Mouse (Mus musculus) ES-Bruce4 (cell line): Measurements from ENCODE around the gene Ppox. TPM values are rescaled to one million over a fixed set of nuclear protein-coding genes. Genes with fewer than 3 reads are reported as not detected.
A peak's percentile ranks its signal among the peaks of the same experiment; 100 is the strongest.
"Not testable (repeated sequence)": the region's sequence is repeated elsewhere in the genome, so short reads cannot be mapped to it uniquely, and the experiment has no call there.

ENCODE experiments used
- H3K27ac ChIP-seq: 2 replicates; pipeline ENCODE4 v1.5.1; 2012; ENCODE audit warnings: low read length, inconsistent platforms; ENCODE audit not compliant: insufficient read depth
- H3K27me3 ChIP-seq: 2 replicates; pipeline ENCODE4 v1.6.1; 2012; ENCODE audit warnings: mild to moderate bottlenecking, low read length, inconsistent platforms; ENCODE audit not compliant: control insufficient read depth, poor library complexity, insufficient read depth, severe bottlenecking
- H3K36me3 ChIP-seq: 2 replicates; pipeline ENCODE4 v1.6.1; 2012; ENCODE audit warnings: inconsistent platforms, mild to moderate bottlenecking, low read length, moderate library complexity; ENCODE audit not compliant: control insufficient read depth, poor library complexity, insufficient read depth, severe bottlenecking
- H3K4me1 ChIP-seq: one replicate; pipeline ENCODE4 v1.8.1; 2011; ENCODE audit warnings: low read length; ENCODE audit not compliant: control insufficient read depth, insufficient read depth
- H3K4me3 ChIP-seq: 2 replicates; pipeline ENCODE4 v1.5.1; 2011; ENCODE audit warnings: low read depth, mild to moderate bottlenecking, low read length
- H3K9ac ChIP-seq: 2 replicates; pipeline ENCODE4 v1.6.1; 2012; ENCODE audit warnings: low read depth, mild to moderate bottlenecking, inconsistent platforms; ENCODE audit not compliant: poor library complexity, severe bottlenecking
- H3K9me3 ChIP-seq: replicated peaks from 2 replicates; pipeline ENCODE4 v1.6.1; 2012; ENCODE audit warnings: mild to moderate bottlenecking, low read length, inconsistent platforms; ENCODE audit not compliant: control insufficient read depth, poor library complexity, insufficient read depth, severe bottlenecking
- CTCF ChIP-seq: IDR thresholded peaks from one replicate; pipeline ENCODE4 v1.8.1; 2011; ENCODE audit warnings: low read depth, low read length
- EP300 ChIP-seq: IDR thresholded peaks from 2 replicates; pipeline ENCODE4 v1.6.1; 2011; ENCODE audit warnings: low read depth, low read length; ENCODE audit not compliant: insufficient read depth
- POLR2A ChIP-seq: IDR thresholded peaks from one replicate; pipeline ENCODE4 v1.8.1; 2011; ENCODE audit warnings: low read length; ENCODE audit not compliant: insufficient read depth
- polyA plus RNA-seq: library from polyadenylated mRNA; stranded (reverse); fragments of >200 nt; gene quantifications from 2 replicates; pipeline ENCODE4 v1.2.4, GENCODE M21; 2011; ENCODE audit warnings: low read depth; ENCODE audit not compliant: missing spikeins, insufficient read depth, insufficient read length

Ppox gene
- polyA plus RNA-seq, 1 experiment: 25.2 TPM

DNA sequence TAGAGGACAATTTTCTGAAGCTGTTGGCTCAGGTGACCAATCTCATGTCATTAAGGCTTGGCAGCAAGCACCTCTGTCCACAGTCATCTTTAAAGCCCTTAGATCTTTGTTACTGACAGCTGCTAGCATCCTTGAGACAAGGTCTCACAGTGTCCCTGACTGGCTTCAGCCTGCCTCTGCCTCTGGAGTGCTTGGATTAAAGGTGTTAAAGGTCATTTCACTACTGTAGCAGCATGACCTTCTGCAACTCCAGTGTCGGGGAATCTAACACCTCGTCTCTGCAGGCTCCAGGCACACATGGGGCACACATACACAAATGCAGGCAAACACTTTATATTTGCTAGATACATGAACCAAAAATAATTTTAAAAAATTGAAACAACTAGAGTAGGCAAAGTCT, 44.6 kb upstream of the Ppox start:
- no peak overlapping the region for H3K4me3 ChIP-seq
- TF ChIP-seq CTCF (no peak), POLR2A (no peak), EP300 (no peak)
- no peak overlapping the region for H3K9ac ChIP-seq
- H3K4me1 ChIP-seq: peaks cover 3% of the 10 kb centered on the region
- H3K9me3 ChIP-seq: no peaks in the 10 kb centered on the region
- no peaks in the 10 kb centered on the region for H3K27me3 ChIP-seq
- H3K36me3 ChIP-seq: no peaks in the 10 kb centered on the region
- H3K27ac ChIP-seq: no peak overlapping the region

DNA sequence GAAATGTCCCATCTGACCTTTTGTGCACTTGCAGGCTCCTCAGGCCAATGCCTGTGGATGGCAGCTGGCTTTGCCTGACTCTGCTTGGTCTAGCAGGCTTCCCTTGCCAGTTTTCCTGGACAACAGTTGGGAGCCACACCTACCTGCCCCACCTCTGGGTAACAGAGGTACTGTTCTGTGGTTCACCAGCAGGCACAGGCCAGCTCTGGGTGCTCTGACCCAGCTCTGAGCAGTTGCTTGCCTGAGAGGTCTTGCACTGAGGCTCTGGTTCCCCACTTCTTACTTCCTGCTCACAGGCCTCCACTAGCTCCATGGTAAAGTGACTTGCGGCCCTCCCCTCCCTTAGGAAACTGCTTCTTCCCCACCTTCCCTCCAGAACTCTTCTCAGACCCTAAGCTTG, 41.0 kb upstream of the Ppox start:
- H3K9ac ChIP-seq: no peak overlapping the region
- H3K36me3 ChIP-seq: no peaks in the 10 kb centered on the region
- H3K27me3 ChIP-seq: no peaks in the 10 kb centered on the region
- H3K4me3 ChIP-seq: no peak overlapping the region
- TF ChIP-seq CTCF (no peak), POLR2A (no peak), EP300 (no peak)
- H3K27ac ChIP-seq: peak overlapping the region; percentile 7
- peaks cover 3% of the 10 kb centered on the region for H3K4me1 ChIP-seq
- H3K9me3 ChIP-seq: no peaks in the 10 kb centered on the region

DNA sequence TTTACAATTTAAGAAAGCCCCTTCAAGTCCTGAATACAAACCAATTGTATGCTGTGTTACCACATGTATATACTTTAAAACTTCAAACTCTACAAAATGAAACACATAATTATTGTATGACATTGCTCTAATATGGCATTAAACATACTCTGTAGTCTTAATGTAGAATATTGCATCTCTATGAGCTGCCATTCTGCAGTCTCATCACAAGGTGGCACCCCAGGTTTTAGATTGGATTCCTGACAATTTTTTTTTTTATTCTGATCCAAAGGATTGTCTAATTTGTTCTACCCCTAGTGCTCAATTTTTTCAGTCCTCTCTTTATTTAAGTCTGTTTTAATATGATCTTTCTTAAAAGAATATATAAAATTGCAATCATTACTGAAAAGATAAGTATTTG, 40.4 kb upstream of the Ppox start:
- no peak overlapping the region for H3K27ac ChIP-seq
- peaks cover 2% of the 10 kb centered on the region; the same call in 1 of the 2 replicates for H3K9me3 ChIP-seq
- TF ChIP-seq CTCF: no peak
- no peak overlapping the region for H3K9ac ChIP-seq
- no peaks in the 10 kb centered on the region for H3K27me3 ChIP-seq
- peaks cover 3% of the 10 kb centered on the region for H3K4me1 ChIP-seq
- H3K36me3 ChIP-seq: no peaks in the 10 kb centered on the region
- H3K4me3 ChIP-seq: no peak overlapping the region

DNA sequence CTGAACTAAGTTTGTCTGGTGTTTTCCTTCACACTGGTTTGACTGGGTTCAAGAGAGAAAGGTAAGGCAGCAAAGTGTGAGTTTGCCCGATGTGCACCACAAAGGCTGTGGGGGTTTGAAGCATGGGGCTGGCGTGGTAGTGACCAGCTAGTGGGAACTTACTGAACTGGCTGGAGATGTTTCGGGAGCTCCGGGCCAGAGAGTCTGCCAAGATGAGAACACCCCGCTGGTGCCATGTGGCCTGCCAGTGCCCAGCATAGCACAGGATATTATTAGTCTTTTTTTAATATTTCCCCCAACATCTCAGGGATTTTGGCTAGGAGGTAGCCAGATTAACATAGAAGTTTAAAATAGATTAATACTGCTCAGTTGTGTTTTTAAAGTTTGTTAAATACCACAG, 39.2 kb upstream of the Ppox start:
- Histone ChIP-seq H3K9ac (peak overlapping the region; percentile 80), H3K4me1 (no peaks in the 10 kb centered on the region), H3K4me3 (peak overlapping the region; percentile 84), H3K27me3 (no peaks in the 10 kb centered on the region), H3K9me3 (peaks cover 14% of the 10 kb centered on the region), H3K36me3 (no peaks in the 10 kb centered on the region), H3K27ac (peak overlapping the region; percentile 95)
- TF ChIP-seq EP300: no peak
- TF ChIP-seq POLR2A: no peak
- TF ChIP-seq CTCF: no peak

DNA sequence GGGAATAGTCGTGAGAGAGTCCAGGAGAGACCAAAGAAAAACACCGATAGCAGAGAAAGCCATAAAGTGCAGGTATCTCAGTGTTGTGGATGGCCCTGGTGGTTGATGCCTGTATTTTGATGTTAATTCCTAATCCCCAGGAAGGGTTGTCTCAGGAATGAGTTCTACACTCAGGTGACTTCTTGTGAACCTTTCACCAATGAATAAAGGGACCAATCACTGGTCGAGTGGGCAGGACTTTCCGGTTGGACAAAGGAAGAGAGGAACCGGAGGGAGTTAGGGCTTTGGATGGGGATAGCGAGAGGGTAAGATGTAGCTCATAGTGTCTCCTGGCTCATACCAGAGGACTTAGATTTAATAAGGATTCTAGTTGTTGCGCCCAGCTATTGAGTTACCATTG, 38.8 kb upstream of the Ppox start:
- Histone ChIP-seq H3K36me3 (no peaks in the 10 kb centered on the region), H3K9ac (peak overlapping the region; percentile 80), H3K27me3 (no peaks in the 10 kb centered on the region), H3K4me1 (no peaks in the 10 kb centered on the region), H3K4me3 (peak overlapping the region; percentile 84), H3K27ac (peak overlapping the region; percentile 95), H3K9me3 (peaks cover 15% of the 10 kb centered on the region)
- TF ChIP-seq CTCF (no peak), POLR2A (peak; percentile 88), EP300 (no peak)

- TF ChIP-seq CTCF (no peak), EP300 (no peak)
- no peak overlapping the region for H3K9ac ChIP-seq
Measured at GRCm38 (mm10) chr1:171309321-171309720, 28.3 kb upstream of the Ppox start.

GRCm38 (mm10) chr1:171306157-171306556, 25.2 kb upstream of the Ppox start:
- not testable (repeated sequence) for H3K36me3 ChIP-seq, H3K27ac ChIP-seq, H3K27me3 ChIP-seq, H3K4me3 ChIP-seq, H3K4me1 ChIP-seq, H3K9ac ChIP-seq, H3K9me3 ChIP-seq

More at GRCm38 (mm10) chr1:171309321-171309720, 28.3 kb upstream of the Ppox start:
- Histone ChIP-seq H3K4me1 (peaks cover 3% of the 10 kb centered on the region), H3K27me3 (no peaks in the 10 kb centered on the region), H3K36me3 (no peaks in the 10 kb centered on the region), H3K9me3 (no peaks in the 10 kb centered on the region), H3K27ac (no peak overlapping the region), H3K4me3 (no peak overlapping the region)
